Mouse (Mus musculus) limb, embryonic 11.5 days (tissue): ENCODE results near the gene Cd164l2. TPM values are rescaled to one million over a fixed set of nuclear protein-coding genes. Genes with fewer than 3 reads are reported as not detected.
A peak's percentile ranks its signal among the peaks of the same experiment; 100 is the strongest.

Experiments used
- ATAC-seq: fragments of 200-750 bp; cut with Nextera tagmentation; 2 replicates; pipeline ENCODE4 v1.8.0; 2017; ENCODE audit warnings: low read depth; ENCODE audit not compliant: insufficient number of reproducible peaks, low FRiP score, low TSS enrichment
- DNase-seq: peaks from one replicate; pipeline ENCODE4 v3.0.0-alpha.2; 2015; ENCODE audit warnings: low spot score
- H3K27ac ChIP-seq: fragments of 300-500 bp; sonication (generic); replicated peaks from 2 replicates; pipeline ENCODE4 v1.5.1; 2014; ENCODE audit warnings: low read depth, mild to moderate bottlenecking, low read length
- H3K27me3 ChIP-seq: fragments of 300-500 bp; sonication (generic); 2 replicates; pipeline ENCODE4 v1.6.1; 2014; ENCODE audit warnings: mild to moderate bottlenecking, low read length, mixed read lengths; ENCODE audit not compliant: control insufficient read depth, insufficient read depth
- H3K36me3 ChIP-seq: fragments of 300-500 bp; sonication (generic); 2 replicates; pipeline ENCODE4 v1.6.1; 2014; ENCODE audit warnings: mild to moderate bottlenecking, low read length, moderate library complexity, mixed read lengths; ENCODE audit not compliant: control insufficient read depth, insufficient read depth
- H3K4me1 ChIP-seq: fragments of 300-500 bp; sonication (generic); 2 replicates; pipeline ENCODE4 v1.6.1; 2014; ENCODE audit warnings: low read length, mixed read lengths; ENCODE audit not compliant: control insufficient read depth, insufficient read depth
- H3K4me2 ChIP-seq: fragments of 300-500 bp; sonication (generic); 2 replicates; pipeline ENCODE4 v1.6.1; 2014; ENCODE audit warnings: low read depth, mild to moderate bottlenecking, moderate library complexity; ENCODE audit not compliant: severe bottlenecking
- H3K4me3 ChIP-seq: fragments of 300-500 bp; sonication (generic); 2 replicates; pipeline ENCODE4 v1.5.1; 2014; ENCODE audit warnings: low read depth, low read length
- H3K9ac ChIP-seq: fragments of 300-500 bp; sonication (generic); 2 replicates; pipeline ENCODE4 v1.6.1; 2014; ENCODE audit warnings: mild to moderate bottlenecking, low read length
- H3K9me3 ChIP-seq: fragments of 300-500 bp; sonication (generic); 2 replicates; pipeline ENCODE4 v1.6.1; 2016; ENCODE audit warnings: low read length; ENCODE audit not compliant: control insufficient read depth
- WGBS: fragments of 180-500 bp; shearing (Covaris S2); extraction: QIAGEN DNeasy Blood & Tissue Kit; methylation state at CpG from one replicate; pipeline ENCODE4 v1.1.7; 2014; 5-methylcytosine and 5-hydroxymethylcytosine counted together
- polyA plus RNA-seq: library from polyadenylated mRNA; unstranded; fragments of >200 nt; fragmentation: Nextera tagmentation; extraction: Ambion mirVana; gene quantifications from 2 replicates; pipeline ENCODE4 v1.2.1, GENCODE M21; 2014

Cd164l2 gene
- polyA plus RNA-seq, 1 experiment from 2014 or later, result 2.4 TPM

DNA sequence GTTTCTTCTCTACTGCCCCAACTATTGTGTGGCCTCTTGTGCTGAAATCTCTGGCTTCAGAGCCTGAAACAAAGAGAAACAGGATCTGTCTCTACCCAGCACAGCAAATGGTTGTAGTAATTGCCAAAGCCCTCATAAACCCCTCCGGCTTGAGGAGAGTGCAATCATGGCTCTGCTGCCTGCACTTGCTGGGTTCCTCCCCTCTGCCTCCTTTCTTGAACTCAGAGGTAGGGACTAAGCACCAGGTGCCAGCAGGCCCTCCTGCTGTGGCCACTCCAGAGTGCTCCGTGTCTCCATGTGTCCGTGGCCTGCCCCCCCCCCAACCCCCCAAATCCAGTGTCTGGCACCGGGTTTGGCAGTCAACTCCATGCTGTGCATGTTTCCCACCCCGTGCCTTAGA, 14.6 kb upstream of the Cd164l2 start:
- H3K4me2 ChIP-seq, result peak overlapping the region; percentile 22
- 6% methylated on average over 5 of the region's 5 CpGs for WGBS
- ATAC-seq (no peak), DNase-seq (peak; percentile 53)
- peak overlapping the region; percentile 92 for H3K27ac ChIP-seq
- H3K9me3 ChIP-seq, result no peaks in the 10 kb centered on the region
- H3K4me1 ChIP-seq, result peaks cover 54% of the 10 kb centered on the region
- H3K36me3 ChIP-seq, result peaks cover 10% of the 10 kb centered on the region
- no peaks in the 10 kb centered on the region for H3K27me3 ChIP-seq
- no peak overlapping the region for H3K4me3 ChIP-seq
- H3K9ac ChIP-seq, result peak overlapping the region; percentile 45

DNA sequence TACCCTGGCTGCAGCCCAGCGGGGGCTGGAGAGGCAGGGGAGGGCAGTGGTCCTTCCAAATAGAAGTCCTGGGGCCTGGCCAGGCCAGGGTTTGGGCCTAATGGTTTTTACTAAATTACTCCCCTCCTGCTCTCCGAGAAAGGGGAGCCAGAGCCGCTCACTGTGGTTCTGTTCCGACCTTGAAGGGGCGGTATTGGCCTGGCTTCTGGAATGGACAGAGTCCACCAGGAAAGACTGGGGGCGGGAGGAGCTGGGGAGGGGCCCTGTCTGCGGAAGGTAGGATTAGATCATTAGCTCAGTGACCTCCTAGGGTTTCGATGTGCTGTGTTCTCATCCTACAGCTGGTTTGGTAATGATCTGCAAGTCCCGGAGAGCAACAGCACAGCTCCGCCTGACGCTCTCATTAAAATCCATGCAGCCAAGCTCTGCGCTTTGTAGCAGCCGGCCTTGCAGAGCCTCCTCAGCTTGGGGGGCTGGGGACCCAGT, 14.1 kb upstream of the Cd164l2 start:
- Histone ChIP-seq H3K9ac (no peak overlapping the region), H3K27me3 (no peaks in the 10 kb centered on the region), H3K4me3 (no peak overlapping the region), H3K4me1 (peaks cover 54% of the 10 kb centered on the region), H3K9me3 (no peaks in the 10 kb centered on the region), H3K4me2 (peak overlapping the region; percentile 20), H3K27ac (peak overlapping the region; percentile 92), H3K36me3 (peaks cover 9% of the 10 kb centered on the region)
- ATAC-seq, result 0 out of 2 replicates have a peak, but pooled peaks have one; percentile 28
- DNase-seq, result peak; percentile 66
- WGBS, result 8% methylated on average over 13 of the region's 13 CpGs

DNA sequence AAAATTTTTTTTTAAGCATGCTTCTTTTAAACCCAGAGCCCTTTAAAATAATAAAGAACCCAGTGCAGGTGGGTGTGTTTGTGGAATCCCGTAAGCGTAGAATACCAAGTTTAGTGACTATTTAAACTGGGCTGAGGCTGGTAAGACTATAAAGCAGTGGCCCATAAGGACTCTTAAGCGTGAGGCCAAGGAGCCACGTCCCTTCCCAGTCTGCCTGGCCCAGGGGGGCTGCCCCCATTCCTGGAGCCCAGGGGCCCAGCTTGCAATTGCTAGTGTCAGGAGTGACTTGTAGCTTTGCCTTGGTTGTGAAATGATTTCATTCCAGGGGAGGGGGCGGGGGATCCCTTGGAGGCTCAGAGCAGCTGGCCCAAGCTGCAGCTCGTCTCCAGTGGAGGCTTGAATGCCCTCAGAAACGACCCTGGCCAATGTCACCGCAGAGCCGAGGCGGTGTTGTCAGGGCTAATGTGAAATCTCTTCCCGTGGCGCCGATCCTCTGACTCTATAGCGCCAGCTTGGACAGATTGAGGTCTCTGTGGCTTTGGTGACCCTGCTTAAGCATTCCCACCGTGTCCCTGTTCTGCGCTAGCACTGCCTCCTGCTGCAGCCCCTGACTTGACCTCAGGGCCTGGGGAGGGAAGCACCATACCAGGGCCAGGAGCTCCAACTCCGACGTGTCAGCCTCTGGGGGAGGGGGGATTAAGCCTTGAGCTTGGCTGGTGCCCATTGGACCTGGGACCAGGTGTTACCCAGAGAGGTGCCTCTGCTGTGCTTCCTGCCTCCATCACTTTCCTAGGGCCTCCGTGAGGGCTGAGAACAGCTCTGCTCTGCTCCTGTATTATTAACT, 13.4 kb upstream of the Cd164l2 start:
- Histone ChIP-seq H3K9ac (0 out of 2 replicates have a peak overlapping the region, but pooled peaks have one; percentile 13), H3K4me1 (peaks cover 54% of the 10 kb centered on the region), H3K36me3 (peaks cover 5% of the 10 kb centered on the region; the same call in 1 of the 2 replicates), H3K27me3 (no peaks in the 10 kb centered on the region), H3K27ac (peak overlapping the region; percentile 92), H3K4me3 (no peak overlapping the region), H3K9me3 (no peaks in the 10 kb centered on the region), H3K4me2 (peak overlapping the region; percentile 22; the same call in 1 of the 2 replicates)
- WGBS, result 9% methylated on average over 19 of the region's 19 CpGs
- 0 out of 2 replicates have a peak, but pooled peaks have one; percentile 14 for ATAC-seq
- peak; percentile 64 for DNase-seq

DNA sequence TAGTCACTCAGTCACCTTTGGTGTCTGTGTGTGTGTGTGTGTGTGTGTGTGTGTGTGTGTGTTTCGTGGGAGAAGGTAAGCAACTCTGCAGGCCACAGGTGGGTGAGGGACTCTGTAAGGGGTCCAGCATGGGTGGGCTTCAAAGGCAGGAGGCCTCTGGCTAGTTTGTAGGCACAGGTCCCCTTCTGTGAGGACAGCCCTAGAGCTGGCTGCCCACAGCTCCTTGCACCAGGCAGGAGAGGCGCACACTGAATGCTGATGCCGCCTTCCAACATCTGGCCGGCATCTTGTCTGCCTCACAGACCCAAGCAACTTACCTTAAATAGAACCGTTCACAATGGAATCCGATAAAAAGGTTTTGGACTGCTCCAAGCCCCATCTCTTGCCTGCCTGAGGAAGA, 12.2 kb upstream of the Cd164l2 start:
- DNase-seq (no peak), ATAC-seq (no peak)
- Histone ChIP-seq H3K9me3 (no peaks in the 10 kb centered on the region), H3K9ac (no peak overlapping the region), H3K4me2 (no peak overlapping the region; the same call in 1 of the 2 replicates), H3K27ac (peak overlapping the region; percentile 30), H3K4me1 (peaks cover 59% of the 10 kb centered on the region), H3K36me3 (no peaks in the 10 kb centered on the region), H3K4me3 (no peak overlapping the region), H3K27me3 (no peaks in the 10 kb centered on the region)
- WGBS, result 43% methylated on average over 6 of the region's 6 CpGs

DNA sequence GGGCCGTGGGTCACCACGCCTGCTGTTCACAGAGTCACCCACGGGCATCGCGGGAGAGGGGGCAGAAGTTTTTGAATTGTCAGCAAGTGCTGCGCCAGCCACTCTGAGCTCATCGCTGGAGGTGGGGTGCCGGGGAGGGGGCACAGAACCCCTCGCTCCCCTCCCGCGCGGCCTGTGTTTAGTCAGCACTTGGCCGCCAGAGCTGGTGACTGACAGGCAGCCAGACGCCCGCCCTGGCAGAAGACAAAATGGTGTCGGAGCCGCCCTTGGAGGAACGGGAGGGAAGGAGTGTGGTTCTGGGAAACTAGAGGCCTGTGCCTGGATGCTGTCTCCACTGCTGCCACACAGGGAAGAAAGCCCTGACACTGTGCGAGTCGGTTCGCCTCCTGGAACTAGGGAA, 11.6 kb upstream of the Cd164l2 start:
- Histone ChIP-seq H3K27me3 (no peaks in the 10 kb centered on the region), H3K4me3 (no peak overlapping the region), H3K9ac (no peak overlapping the region), H3K4me1 (peaks cover 61% of the 10 kb centered on the region), H3K27ac (peak overlapping the region; percentile 30; the same call in 1 of the 2 replicates), H3K9me3 (no peaks in the 10 kb centered on the region), H3K4me2 (no peak overlapping the region; the same call in 1 of the 2 replicates), H3K36me3 (no peaks in the 10 kb centered on the region)
- WGBS, result 39% methylated on average over 21 of the region's 21 CpGs
- ATAC-seq (no peak), DNase-seq (no peak)

DNA sequence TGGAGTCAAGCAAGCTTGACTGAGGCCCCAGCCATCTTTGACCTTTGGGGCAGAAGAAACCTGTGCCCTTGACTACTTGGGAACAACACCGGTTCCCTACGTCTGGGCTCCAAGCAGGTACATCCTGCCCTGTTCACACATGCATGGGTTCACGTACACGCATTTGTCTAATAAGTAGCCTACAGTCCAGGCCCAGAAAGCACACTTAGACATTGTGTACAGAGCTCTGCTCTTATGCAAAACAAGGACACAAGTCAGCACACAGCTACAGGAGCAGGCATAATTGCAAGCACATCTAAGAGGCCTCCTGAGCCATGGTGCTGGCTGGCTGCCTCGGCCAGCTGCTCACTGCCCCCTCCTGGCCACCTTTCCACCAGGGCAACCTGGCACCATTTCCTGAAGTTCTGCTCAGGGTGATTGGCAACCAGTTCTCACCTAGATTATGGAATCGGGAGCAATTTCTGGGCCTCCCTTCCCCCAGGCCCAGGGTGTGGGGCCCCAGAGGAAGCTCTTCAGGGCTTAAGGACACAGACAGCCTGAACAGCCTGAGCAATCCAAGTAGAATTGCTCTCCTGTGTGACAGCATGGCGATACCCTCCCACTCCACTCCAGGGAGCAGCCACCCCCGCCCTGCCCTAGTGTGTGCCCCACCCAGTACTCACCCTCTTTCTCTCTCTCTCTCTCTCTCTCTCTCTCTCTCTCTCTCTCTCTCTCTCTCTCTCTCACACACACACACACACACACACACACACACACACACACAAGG, 10.7 kb upstream of the Cd164l2 start:
- no peak for ATAC-seq
- H3K4me1 ChIP-seq, result peaks cover 57% of the 10 kb centered on the region
- WGBS, result 61% methylated on average over 8 of the region's 8 CpGs

DNA sequence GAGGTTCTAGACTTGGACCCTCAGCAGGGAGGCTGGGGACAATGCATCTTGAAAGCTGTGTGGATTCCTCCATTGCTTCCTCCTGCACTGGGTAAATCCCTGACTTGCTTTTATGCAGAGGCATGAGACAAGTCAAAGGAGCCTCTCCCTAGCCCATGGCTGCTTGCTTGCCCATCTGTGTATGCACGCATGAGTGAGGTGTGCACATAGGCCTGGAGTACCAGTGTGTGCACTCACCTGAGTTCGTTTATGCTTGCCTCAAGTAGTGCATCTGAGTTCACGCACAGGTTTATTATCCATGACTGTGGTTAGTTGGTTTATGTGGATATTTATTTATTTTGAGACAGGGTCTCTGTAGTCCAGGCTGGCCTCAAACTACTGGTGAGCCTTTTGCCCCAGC, 9.7 kb upstream of the Cd164l2 start:
- Histone ChIP-seq H3K9ac (no peak overlapping the region), H3K36me3 (no peaks in the 10 kb centered on the region), H3K4me1 (peaks cover 46% of the 10 kb centered on the region), H3K27me3 (no peaks in the 10 kb centered on the region), H3K4me2 (no peak overlapping the region), H3K9me3 (no peaks in the 10 kb centered on the region), H3K4me3 (no peak overlapping the region), H3K27ac (no peak overlapping the region)
- ATAC-seq, result no peak
- no peak for DNase-seq
- 95% methylated on average over 3 of the region's 3 CpGs for WGBS

More for the DNA sequence above, 10.7 kb upstream of the Cd164l2 start:
- Histone ChIP-seq H3K9me3 (no peaks in the 10 kb centered on the region), H3K27me3 (no peaks in the 10 kb centered on the region), H3K27ac (no peak overlapping the region), H3K36me3 (no peaks in the 10 kb centered on the region), H3K4me3 (no peak overlapping the region), H3K4me2 (no peak overlapping the region), H3K9ac (no peak overlapping the region)
- peak; percentile 64 for DNase-seq

DNA sequence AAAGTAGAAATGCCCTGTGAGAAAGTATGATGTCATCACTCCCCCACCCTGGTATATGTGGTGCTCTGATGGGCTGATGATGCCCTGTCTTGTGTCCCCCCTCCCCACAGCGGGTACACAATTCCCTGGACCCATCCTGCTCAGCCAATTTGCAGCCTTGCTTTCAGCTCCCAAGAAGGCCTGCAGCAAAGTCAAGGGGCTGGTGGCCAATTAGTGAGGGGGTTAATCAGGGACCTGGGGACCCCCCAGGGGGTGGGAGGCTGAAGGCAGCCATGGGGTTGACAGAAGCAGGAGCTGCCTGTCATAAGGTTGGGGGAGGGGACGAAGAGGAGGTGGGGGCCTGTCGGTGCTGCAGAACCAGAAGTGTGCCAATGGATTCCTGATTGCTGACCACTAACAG, 8.3 kb upstream of the Cd164l2 start:
- Histone ChIP-seq H3K36me3 (no peaks in the 10 kb centered on the region), H3K9me3 (no peaks in the 10 kb centered on the region), H3K9ac (no peak overlapping the region), H3K4me2 (no peak overlapping the region), H3K4me3 (no peak overlapping the region), H3K27me3 (no peaks in the 10 kb centered on the region), H3K27ac (no peak overlapping the region), H3K4me1 (peaks cover 33% of the 10 kb centered on the region)
- WGBS, result 68% methylated on average over 3 of the region's 3 CpGs
- DNase-seq, result no peak
- no peak for ATAC-seq
